Mouse (Mus musculus) kidney, postnatal 0 days (tissue): Measurements from ENCODE around the gene Ppard. TPM values are rescaled to one million over a fixed set of nuclear protein-coding genes. Genes with fewer than 3 reads are reported as not detected.
A peak's percentile ranks its signal among the peaks of the same experiment; 100 is the strongest.

Source experiments
- ATAC-seq: fragments of 200-750 bp; cut with Nextera tagmentation; replicated peaks from 2 replicates; pipeline ENCODE4 v1.8.0; 2017; ENCODE audit warnings: low read depth, moderate number of reproducible peaks, moderate TSS enrichment, moderate library complexity; ENCODE audit not compliant: low FRiP score
- DNase-seq: peaks from one replicate; pipeline ENCODE4 v3.0.0-alpha.2; 2016; ENCODE audit warnings: low spot score
- H3K27ac ChIP-seq: fragments of 300-500 bp; sonication (generic); 2 replicates; pipeline ENCODE4 v1.5.1; 2014; ENCODE audit warnings: mild to moderate bottlenecking
- H3K27me3 ChIP-seq: fragments of 300-500 bp; sonication (generic); 2 replicates; pipeline ENCODE4 v1.6.1; 2014; ENCODE audit warnings: low read length, mixed read lengths; ENCODE audit not compliant: insufficient read depth
- H3K36me3 ChIP-seq: fragments of 300-500 bp; sonication (generic); 2 replicates; pipeline ENCODE4 v1.6.1; 2014; ENCODE audit warnings: low read length, mixed read lengths; ENCODE audit not compliant: insufficient read depth
- H3K4me1 ChIP-seq: fragments of 300-500 bp; sonication (generic); replicated peaks from 2 replicates; pipeline ENCODE4 v1.6.1; 2014; ENCODE audit warnings: antibody characterized with exemption, low read length, mixed read lengths; ENCODE audit not compliant: insufficient read depth
- H3K4me2 ChIP-seq: fragments of 300-500 bp; sonication (generic); 2 replicates; pipeline ENCODE4 v1.6.1; 2014; ENCODE audit warnings: mild to moderate bottlenecking, low read length, moderate library complexity, mixed read lengths
- H3K4me3 ChIP-seq: fragments of 300-500 bp; sonication (generic); replicated peaks from 2 replicates; pipeline ENCODE4 v1.5.1; 2014; ENCODE audit warnings: low read depth, low read length
- H3K9ac ChIP-seq: fragments of 300-500 bp; sonication (generic); 2 replicates; pipeline ENCODE4 v1.6.1; 2014; ENCODE audit warnings: low read depth, low read length
- H3K9me3 ChIP-seq: fragments of 300-500 bp; sonication (generic); replicated peaks from 2 replicates; pipeline ENCODE4 v1.6.1; 2016; ENCODE audit warnings: low read length, inconsistent platforms, mixed read lengths
- CTCF ChIP-seq: IDR thresholded peaks from 2 replicates; pipeline ENCODE4 v1.5.1; 2016; ENCODE audit warnings: antibody characterized with exemption, low read depth, mild to moderate bottlenecking, moderate library complexity
- WGBS: fragments of 180-500 bp; shearing (Covaris S2); extraction: QIAGEN DNeasy Blood & Tissue Kit; methylation state at CpG from one replicate; pipeline ENCODE4 v1.1.7; 2014; 5-methylcytosine and 5-hydroxymethylcytosine counted together
- polyA plus RNA-seq: library from polyadenylated mRNA; unstranded; fragments of >200 nt; fragmentation: Nextera tagmentation; extraction: Ambion mirVana; gene quantifications from 2 replicates; pipeline ENCODE4 v1.2.1, GENCODE M21; 2015

The Ppard gene
- polyA plus RNA-seq, 1 experiment from 2014 or later = 2.0 TPM

DNA sequence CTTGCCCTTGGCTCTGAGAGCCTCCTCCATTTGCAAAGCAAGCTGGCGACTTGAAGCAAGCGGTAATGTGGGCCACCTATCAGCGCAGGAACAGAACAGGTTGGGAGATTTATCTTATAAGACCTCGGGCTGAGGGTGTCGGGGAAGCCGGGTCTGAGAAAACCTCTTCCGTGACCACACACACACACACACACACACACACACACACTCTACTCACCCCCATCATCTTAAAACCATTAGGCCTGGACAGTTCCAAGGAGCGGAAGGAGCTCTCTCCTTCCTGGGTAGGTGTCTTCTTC is 24.2 kb upstream of the Ppard start:
- no peaks in the 10 kb centered on the region for H3K9me3 ChIP-seq
- TF ChIP-seq CTCF = no peak
- no peak for ATAC-seq
- no peak for DNase-seq
- H3K4me2 ChIP-seq = peak overlapping the region; percentile 62
- H3K9ac ChIP-seq = peak overlapping the region; percentile 62
- peak overlapping the region; percentile 36; the same call in 1 of the 2 replicates for H3K4me3 ChIP-seq
- 0 out of 2 replicates have a peak, but pooled peaks cover under 1% of the 10 kb centered on the region for H3K36me3 ChIP-seq
- 58% methylated on average over 8 of the region's 8 CpGs for WGBS
- no peak overlapping the region for H3K27ac ChIP-seq
- H3K4me1 ChIP-seq = peaks cover 14% of the 10 kb centered on the region
- H3K27me3 ChIP-seq = no peaks in the 10 kb centered on the region

DNA sequence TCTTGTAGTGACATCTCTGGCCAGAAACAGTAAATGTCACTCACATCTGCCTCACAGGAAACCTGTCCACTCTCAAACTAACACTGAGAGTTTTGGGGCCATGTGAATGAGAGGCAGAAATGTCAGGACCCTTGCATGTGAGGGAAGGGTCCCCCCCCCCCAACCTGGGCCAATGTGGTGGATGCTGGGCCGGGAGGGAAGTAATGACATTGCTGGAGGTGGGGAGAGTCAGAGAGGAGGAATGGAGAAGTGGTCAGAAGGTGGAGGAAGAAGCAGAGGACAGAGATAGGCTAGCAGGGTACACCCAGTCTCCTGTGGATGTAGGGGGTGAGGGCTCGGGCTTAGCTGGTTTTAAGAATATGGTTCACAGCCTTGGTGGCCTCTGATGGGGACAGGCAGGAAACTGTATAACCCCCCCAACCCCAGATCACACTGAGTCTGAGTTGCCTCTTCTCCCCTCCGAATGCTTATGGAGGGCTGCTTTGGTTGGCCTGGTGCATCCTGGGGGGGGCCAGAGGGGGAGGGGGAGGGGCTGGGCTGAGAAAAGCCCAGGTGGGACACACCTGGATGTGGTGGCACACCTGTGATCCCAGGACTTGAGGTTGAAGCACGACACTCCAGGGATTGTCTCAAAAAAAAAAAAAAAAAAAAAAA is 22.9 kb upstream of the Ppard start:
- no peak for ATAC-seq

DNA sequence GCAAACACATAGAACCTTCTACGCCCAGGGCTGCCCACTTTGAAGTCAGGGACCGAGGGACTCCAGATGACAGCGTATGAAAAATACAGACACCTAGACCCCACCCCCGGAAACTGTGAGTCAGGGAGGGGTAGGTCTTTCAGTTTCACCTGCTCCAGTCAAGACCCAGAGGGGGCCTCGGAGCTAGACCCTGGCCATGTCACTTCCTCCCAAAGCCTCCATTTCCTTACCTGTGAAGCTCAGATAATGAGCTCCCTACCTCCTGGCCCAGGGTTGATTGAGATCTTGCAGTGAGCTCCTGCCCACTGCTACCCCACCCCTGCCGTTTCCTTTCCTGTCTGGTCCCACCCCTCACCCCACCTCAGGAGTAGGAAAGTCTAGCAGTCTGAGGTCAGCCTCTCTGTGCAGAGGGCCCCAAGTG is 20.6 kb upstream of the Ppard start:
- H3K4me1 ChIP-seq = peaks cover 13% of the 10 kb centered on the region
- no peaks in the 10 kb centered on the region for H3K27me3 ChIP-seq
- no peak overlapping the region for H3K9ac ChIP-seq
- H3K9me3 ChIP-seq = no peaks in the 10 kb centered on the region
- no peak overlapping the region for H3K27ac ChIP-seq
- WGBS = 72% methylated on average over 6 of the region's 6 CpGs
- no peak for TF ChIP-seq CTCF
- H3K4me2 ChIP-seq = no peak overlapping the region
- no peaks in the 10 kb centered on the region for H3K36me3 ChIP-seq
- no peak for DNase-seq
- no peak overlapping the region for H3K4me3 ChIP-seq
- ATAC-seq = no peak

More for the DNA sequence above, 22.9 kb upstream of the Ppard start:
- no peaks in the 10 kb centered on the region for H3K27me3 ChIP-seq
- 71% methylated on average over 4 of the region's 4 CpGs for WGBS
- H3K27ac ChIP-seq = no peak overlapping the region
- H3K4me1 ChIP-seq = peaks cover 14% of the 10 kb centered on the region
- H3K4me3 ChIP-seq = no peak overlapping the region
- H3K9ac ChIP-seq = 0 out of 2 replicates have a peak overlapping the region, but pooled peaks have one; percentile 18
- no peak overlapping the region for H3K4me2 ChIP-seq
- no peak for TF ChIP-seq CTCF
- no peak for DNase-seq
- H3K36me3 ChIP-seq = no peaks in the 10 kb centered on the region
- H3K9me3 ChIP-seq = no peaks in the 10 kb centered on the region

DNA sequence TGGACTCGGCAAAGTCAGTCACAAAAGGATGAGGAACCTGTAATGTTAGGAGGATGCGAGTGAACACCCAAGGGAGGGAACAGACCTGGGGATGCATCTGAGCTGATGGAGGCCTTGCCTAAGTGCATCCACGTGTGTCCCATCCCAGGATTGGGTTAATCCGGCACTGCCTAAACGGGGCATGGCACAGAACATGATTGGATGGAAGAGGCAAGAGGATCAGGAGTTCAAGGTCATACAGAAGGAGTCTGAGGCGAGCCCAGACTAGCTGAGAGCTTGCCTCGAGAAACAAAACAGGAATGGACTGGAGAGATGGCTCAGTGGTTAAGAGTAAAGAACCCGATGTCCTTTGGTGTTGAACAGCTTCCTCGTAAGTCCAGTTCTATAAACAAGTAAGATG is 20.1 kb upstream of the Ppard start:
- ATAC-seq (no peak), DNase-seq (no peak)
- Histone ChIP-seq H3K27ac (no peak overlapping the region), H3K9me3 (no peaks in the 10 kb centered on the region), H3K4me3 (no peak overlapping the region), H3K27me3 (no peaks in the 10 kb centered on the region), H3K4me2 (no peak overlapping the region), H3K4me1 (peaks cover 8% of the 10 kb centered on the region), H3K9ac (no peak overlapping the region), H3K36me3 (no peaks in the 10 kb centered on the region)
- TF ChIP-seq CTCF = no peak
- 60% methylated on average over 9 of the region's 9 CpGs for WGBS

DNA sequence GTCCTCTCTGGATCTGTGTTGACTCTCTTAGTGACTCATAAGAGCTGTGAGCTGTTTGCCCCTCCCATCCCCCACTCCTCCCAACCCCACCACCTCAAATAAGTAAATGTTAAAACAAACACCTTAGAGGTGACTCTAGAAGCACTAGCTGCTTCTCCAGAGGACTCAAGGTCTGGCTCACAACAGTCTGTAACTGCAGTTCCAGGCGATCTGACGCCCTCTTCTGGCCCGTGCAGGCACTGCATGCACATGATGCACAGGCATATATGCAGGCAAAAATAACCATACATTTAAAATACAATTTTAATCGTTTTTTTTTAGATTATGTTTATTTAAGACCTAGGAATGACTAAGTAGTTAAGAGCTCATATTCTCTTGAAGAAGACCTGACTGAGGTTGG is 19.3 kb upstream of the Ppard start:
- no peak overlapping the region for H3K4me3 ChIP-seq
- WGBS = 30% methylated on average over 4 of the region's 4 CpGs
- no peaks in the 10 kb centered on the region; the same call in 1 of the 2 replicates for H3K4me1 ChIP-seq
- H3K9me3 ChIP-seq = no peaks in the 10 kb centered on the region
- no peak overlapping the region for H3K4me2 ChIP-seq
- H3K27me3 ChIP-seq = no peaks in the 10 kb centered on the region
- TF ChIP-seq CTCF = peak; percentile 57
- no peaks in the 10 kb centered on the region for H3K36me3 ChIP-seq
- no peak overlapping the region for H3K9ac ChIP-seq
- DNase-seq = no peak
- H3K27ac ChIP-seq = no peak overlapping the region
- ATAC-seq = no peak

DNA sequence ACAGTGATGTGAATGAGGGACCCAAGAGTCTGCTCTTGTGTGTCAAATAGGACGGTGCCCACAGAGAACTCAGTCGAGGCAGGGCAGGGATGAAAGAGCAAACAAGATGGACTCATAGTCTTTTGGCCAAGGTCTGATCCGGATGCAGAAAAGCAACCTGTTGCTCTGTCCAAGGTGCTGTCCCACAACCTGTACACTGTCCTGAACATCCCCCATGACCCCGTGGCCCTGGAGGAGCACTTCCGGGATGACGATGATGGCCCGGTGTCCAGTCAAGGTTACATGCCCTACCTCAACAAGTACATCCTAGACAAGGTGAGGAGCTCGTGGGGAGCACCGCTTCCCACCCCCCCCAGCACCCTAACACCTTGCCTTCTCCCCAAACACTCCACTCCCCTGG is 15.7 kb upstream of the Ppard start:
- no peak overlapping the region for H3K27ac ChIP-seq
- H3K4me2 ChIP-seq = no peak overlapping the region
- no peak for ATAC-seq
- H3K9me3 ChIP-seq = no peaks in the 10 kb centered on the region
- H3K27me3 ChIP-seq = no peaks in the 10 kb centered on the region
- no peaks in the 10 kb centered on the region for H3K4me1 ChIP-seq
- no peak overlapping the region for H3K4me3 ChIP-seq
- 85% methylated on average over 9 of the region's 9 CpGs for WGBS
- no peak for DNase-seq
- TF ChIP-seq CTCF = no peak
- H3K9ac ChIP-seq = no peak overlapping the region
- no peaks in the 10 kb centered on the region for H3K36me3 ChIP-seq
